Mouse (Mus musculus) intestine, postnatal 0 days (tissue): ENCODE measurements around the gene Klhdc7a. TPM values are rescaled to one million over a fixed set of nuclear protein-coding genes. Genes with fewer than 3 reads are reported as not detected.

Experiments
- ATAC-seq: fragments of 200-750 bp; cut with Nextera tagmentation; 2 replicates; pipeline ENCODE4 v1.8.0; 2017; ENCODE audit warnings: mild to moderate bottlenecking, moderate TSS enrichment, moderate library complexity
- H3K27ac ChIP-seq: fragments of 300-500 bp; sonication (generic); 2 replicates; pipeline ENCODE4 v1.5.1; 2014; ENCODE audit warnings: mild to moderate bottlenecking, low read depth, low read length, moderate library complexity
- H3K27me3 ChIP-seq: fragments of 300-500 bp; sonication (generic); replicated peaks from 2 replicates; pipeline ENCODE4 v1.6.1; 2014; ENCODE audit warnings: low read length, mixed read lengths; ENCODE audit not compliant: control insufficient read depth, insufficient read depth
- H3K36me3 ChIP-seq: fragments of 300-500 bp; sonication (generic); 2 replicates; pipeline ENCODE4 v1.6.1; 2014; ENCODE audit warnings: mild to moderate bottlenecking, moderate library complexity; ENCODE audit not compliant: control insufficient read depth, insufficient read depth
- H3K4me1 ChIP-seq: fragments of 300-500 bp; sonication (generic); replicated peaks from 2 replicates; pipeline ENCODE4 v1.6.1; 2014; ENCODE audit warnings: antibody characterized with exemption, low read length, mixed read lengths; ENCODE audit not compliant: control insufficient read depth, insufficient read depth
- H3K4me2 ChIP-seq: fragments of 300-500 bp; sonication (generic); replicated peaks from 2 replicates; pipeline ENCODE4 v1.6.1; 2014; ENCODE audit warnings: low read depth, mild to moderate bottlenecking, moderate library complexity
- H3K4me3 ChIP-seq: fragments of 300-500 bp; sonication (generic); 2 replicates; pipeline ENCODE4 v1.5.1; 2014; ENCODE audit warnings: low read depth, low read length
- H3K9ac ChIP-seq: fragments of 300-500 bp; sonication (generic); 2 replicates; pipeline ENCODE4 v1.6.1; 2014; ENCODE audit warnings: mild to moderate bottlenecking, low read depth, low read length
- H3K9me3 ChIP-seq: fragments of 300-500 bp; sonication (generic); 2 replicates; pipeline ENCODE4 v1.6.1; 2016; ENCODE audit warnings: mixed run types; ENCODE audit not compliant: control insufficient read depth
- CTCF ChIP-seq: sonication (generic); IDR thresholded peaks from 2 replicates; pipeline ENCODE4 v1.5.1; 2016; ENCODE audit warnings: low read depth, mild to moderate bottlenecking, control low read depth, antibody characterized with exemption, moderate library complexity
- WGBS: fragments of 180-500 bp; shearing (Covaris S2); extraction: QIAGEN DNeasy Blood & Tissue Kit; methylation state at CpG from one replicate; pipeline ENCODE4 v1.1.7; 2014; 5-methylcytosine and 5-hydroxymethylcytosine counted together
- microRNA counts: library from miRNA; unstranded; fragments of <30 nt; microRNA quantifications from one replicate; lab custom pipeline; 2016
- microRNA-seq: library from miRNA; unstranded; fragments of <30 nt; microRNA quantifications from one replicate; pipeline ENCODE4, GENCODE M21; 2016
- polyA plus RNA-seq: library from polyadenylated mRNA; unstranded; fragments of >200 nt; fragmentation: Nextera tagmentation; extraction: Ambion mirVana; gene quantifications from 2 replicates; pipeline ENCODE4 v1.2.1, GENCODE M21; 2015

Gene Klhdc7a
- polyA plus RNA-seq, 1 experiment from 2014 or later, result 0.08 TPM

DNA sequence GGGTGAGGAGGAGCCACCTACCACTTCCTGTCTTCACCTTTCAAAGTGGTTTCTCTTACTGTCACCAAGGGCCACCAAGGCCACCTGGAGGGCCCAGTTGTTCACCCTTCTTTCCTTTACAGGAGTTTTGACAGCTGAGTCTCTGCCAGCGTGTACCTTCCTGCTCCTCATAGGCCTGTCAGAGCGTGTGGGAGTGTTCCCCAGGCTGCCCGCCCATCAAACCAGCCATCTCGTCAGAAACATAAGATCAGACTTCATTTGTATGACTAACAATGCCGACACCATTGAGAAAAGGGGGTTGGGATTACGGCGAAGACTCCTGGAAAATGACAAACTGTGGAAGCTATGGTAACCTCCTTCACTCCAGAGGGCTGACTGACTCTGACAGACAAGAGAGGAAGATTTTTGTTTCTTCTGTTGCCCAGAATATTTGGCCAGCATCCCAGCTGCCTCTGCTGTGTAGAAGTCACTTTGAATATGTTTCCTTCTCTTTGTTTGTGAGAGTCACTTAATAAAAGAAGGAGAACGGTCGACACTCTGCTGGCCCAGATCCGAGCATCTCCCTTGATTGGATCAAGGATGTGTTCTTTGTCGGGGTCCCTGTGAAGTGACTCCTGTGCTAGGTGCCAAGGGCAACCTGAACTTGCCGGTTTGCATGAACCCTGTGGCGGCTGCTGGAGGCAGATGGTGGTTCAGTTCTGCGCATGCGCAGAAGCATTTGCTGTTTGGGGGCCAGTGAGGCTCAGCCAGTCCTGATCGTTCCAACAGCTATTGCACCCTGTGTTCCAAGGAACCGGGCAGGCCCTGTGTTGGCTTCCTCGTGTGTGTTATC is 34.6 kb downstream of the Klhdc7a start:
- Histone ChIP-seq H3K4me3 (no peak overlapping the region), H3K9ac (no peak overlapping the region), H3K36me3 (no peaks in the 10 kb centered on the region), H3K9me3 (no peaks in the 10 kb centered on the region), H3K27ac (no peak overlapping the region), H3K27me3 (no peaks in the 10 kb centered on the region), H3K4me2 (no peak overlapping the region), H3K4me1 (no peaks in the 10 kb centered on the region)
- TF ChIP-seq CTCF, result no peak
- ATAC-seq, result no peak
- WGBS, result 72% methylated on average over 18 of the region's 18 CpGs

DNA sequence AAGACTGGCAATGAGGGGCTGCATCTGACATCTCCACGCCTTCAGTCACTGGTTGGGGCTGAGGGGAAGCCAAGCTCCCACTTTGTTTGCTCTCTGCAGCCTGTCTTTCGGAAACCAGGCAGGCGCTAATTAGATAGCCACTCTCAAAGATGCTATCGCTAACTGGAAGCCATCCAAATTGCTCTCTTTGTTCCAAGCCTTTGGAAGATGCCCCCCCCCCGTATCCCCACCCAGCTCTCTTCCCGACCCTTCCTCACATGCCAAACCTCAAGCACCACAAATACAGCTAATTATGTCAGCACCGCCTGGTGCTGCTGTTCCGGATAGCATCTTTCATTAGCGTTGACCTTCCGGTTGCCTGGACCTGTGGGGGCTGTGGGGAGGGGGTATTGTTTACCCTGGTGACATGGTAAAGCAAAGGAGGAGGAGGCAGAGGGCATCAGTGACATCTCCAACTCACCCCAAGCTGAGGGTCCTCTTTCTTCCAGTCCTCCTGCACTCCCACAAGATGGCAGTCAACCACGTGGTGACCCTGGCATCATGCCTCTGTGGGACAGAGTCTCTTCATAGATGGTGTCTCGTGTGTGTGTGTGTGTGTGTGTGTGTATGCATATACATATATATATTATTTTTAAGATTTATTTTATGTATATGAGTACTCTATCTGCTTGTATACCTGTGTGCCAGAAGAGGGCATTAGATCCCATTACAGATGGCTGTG is 35.9 kb downstream of the Klhdc7a start:
- Histone ChIP-seq H3K4me3 (no peak overlapping the region), H3K27me3 (peaks cover 2% of the 10 kb centered on the region), H3K4me2 (no peak overlapping the region), H3K9ac (no peak overlapping the region), H3K36me3 (no peaks in the 10 kb centered on the region), H3K27ac (no peak overlapping the region), H3K4me1 (no peaks in the 10 kb centered on the region), H3K9me3 (no peaks in the 10 kb centered on the region)
- no peak for TF ChIP-seq CTCF
- WGBS, result 20% methylated on average over 12 of the region's 12 CpGs
- ATAC-seq, result no peak

DNA sequence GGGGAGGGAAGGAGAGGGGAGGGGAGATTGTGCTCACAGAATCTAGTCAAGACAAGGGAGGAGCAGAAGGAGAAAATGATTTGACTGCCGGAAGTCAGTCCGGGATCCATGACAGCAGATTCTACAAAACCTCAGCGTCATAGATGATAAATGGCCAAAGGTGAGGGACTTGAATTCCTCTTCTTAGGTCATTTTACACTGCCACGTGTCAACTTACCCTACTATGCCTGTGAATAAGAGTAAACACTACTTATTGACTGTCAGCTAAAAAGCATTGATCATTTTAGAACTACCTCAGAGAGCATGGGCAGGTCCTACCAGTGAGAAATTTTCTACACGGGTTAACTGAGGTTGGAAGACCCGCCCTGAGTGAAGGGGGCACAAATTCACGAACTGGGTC is 36.9 kb downstream of the Klhdc7a start:
- Histone ChIP-seq H3K27ac (no peak overlapping the region), H3K27me3 (peaks cover 13% of the 10 kb centered on the region), H3K4me3 (no peak overlapping the region), H3K9ac (no peak overlapping the region), H3K36me3 (no peaks in the 10 kb centered on the region), H3K9me3 (no peaks in the 10 kb centered on the region), H3K4me1 (no peaks in the 10 kb centered on the region), H3K4me2 (no peak overlapping the region)
- 24% methylated on average over 7 of the region's 7 CpGs for WGBS
- ATAC-seq, result no peak
- no peak for TF ChIP-seq CTCF

DNA sequence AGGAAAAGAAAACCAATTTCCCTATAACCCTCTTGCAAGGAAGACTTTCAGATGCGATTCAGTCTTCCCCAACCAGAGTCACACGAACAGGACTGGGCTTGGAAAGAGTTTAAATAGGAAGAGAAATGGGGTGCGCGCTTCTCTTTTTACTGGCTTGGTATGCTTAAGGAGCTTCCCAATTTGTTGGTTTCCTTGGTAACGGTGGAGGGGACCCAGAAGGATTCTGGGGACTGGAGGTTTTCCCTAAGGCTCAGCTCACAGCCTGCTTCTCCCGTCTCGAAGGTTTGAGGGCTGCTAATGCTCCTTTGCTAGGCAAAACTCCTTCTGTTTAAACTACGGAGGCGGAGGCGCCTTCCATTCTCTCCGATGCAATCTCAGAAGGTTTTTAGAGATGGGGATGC is 41.7 kb downstream of the Klhdc7a start:
- no peak for TF ChIP-seq CTCF
- H3K4me1 ChIP-seq, result no peaks in the 10 kb centered on the region
- H3K4me3 ChIP-seq, result no peak overlapping the region
- WGBS, result 5% methylated on average over 11 of the region's 11 CpGs
- H3K4me2 ChIP-seq, result no peak overlapping the region
- H3K36me3 ChIP-seq, result no peaks in the 10 kb centered on the region
- ATAC-seq, result no peak
- H3K27ac ChIP-seq, result no peak overlapping the region
- no peaks in the 10 kb centered on the region for H3K9me3 ChIP-seq
- peaks cover 25% of the 10 kb centered on the region for H3K27me3 ChIP-seq
- H3K9ac ChIP-seq, result no peak overlapping the region

DNA sequence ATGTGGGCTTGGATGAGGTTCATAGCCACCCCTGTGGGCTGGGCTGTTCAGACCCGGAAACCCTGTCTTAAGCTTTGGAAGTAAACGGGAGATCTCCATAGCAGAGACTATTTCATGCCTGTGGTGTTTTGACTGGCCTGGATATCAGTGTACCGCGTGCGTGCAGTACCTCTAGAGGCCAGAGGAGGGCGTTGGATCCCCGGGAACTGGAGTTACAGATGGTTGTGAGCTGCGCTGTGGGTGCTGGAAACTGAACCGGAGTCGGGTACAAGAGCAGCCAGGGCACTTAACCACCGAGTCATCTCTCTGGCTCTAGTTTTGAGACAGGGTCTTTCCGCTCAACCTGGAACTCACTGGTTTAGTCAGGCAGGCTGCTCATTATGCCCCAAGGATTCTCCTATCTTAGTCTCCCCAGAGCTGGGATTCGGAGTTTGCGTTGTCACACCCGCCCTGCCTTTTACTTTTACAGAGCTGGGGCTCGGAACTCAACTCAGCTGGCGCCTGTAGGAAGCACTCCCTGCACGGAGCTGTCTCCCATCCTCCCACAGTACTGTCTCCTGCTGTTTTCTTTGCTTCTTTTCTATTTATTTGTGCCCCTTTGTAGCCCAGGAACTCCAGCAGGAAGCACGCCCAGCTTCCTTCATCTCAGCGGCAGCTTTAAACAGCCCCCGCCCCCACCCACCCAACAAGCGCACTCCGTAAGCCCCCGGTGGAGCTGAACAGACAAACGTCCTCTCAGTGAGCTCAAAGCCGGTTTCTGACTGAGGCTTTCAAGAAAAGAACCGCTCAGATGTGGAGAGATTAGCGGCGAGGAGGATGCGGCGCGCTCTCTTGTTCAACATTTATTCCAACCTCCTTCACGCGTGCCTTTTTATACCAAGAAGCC is 42.3 kb downstream of the Klhdc7a start:
- Histone ChIP-seq H3K9ac (no peak overlapping the region), H3K27ac (no peak overlapping the region), H3K27me3 (peaks cover 25% of the 10 kb centered on the region), H3K4me1 (no peaks in the 10 kb centered on the region), H3K4me2 (no peak overlapping the region), H3K4me3 (no peak overlapping the region), H3K36me3 (no peaks in the 10 kb centered on the region), H3K9me3 (no peaks in the 10 kb centered on the region)
- ATAC-seq, result no peak
- 17% methylated on average over 34 of the region's 34 CpGs for WGBS
- peak; percentile 31 for TF ChIP-seq CTCF

DNA sequence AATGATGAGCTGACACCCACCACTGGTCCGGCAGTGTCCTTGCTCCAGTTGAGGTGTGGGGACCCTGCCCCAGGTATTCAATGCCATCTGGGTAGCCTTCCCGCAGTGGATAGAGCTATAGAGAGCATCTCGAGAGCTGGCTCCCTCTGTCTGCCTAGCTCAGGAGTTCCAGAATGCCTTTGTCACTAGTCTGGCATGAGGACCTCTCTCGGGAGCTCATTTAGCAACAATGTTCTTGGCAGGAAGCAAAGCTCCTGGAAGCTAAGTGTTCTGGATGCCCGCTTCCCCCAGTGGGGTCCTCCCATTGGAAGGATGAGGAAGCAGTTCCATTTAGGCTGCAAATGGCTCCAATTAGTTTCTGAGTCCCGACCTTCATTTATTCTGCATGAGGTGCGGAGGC is 51.1 kb downstream of the Klhdc7a start:
- H3K9ac ChIP-seq, result no peak overlapping the region
- no peaks in the 10 kb centered on the region for H3K27me3 ChIP-seq
- WGBS, result 66% methylated on average over 7 of the region's 7 CpGs
- ATAC-seq, result no peak
- no peak for TF ChIP-seq CTCF
- H3K27ac ChIP-seq, result no peak overlapping the region
- H3K9me3 ChIP-seq, result no peaks in the 10 kb centered on the region
- no peaks in the 10 kb centered on the region for H3K36me3 ChIP-seq
- no peak overlapping the region for H3K4me2 ChIP-seq
- no peak overlapping the region for H3K4me3 ChIP-seq
- no peaks in the 10 kb centered on the region for H3K4me1 ChIP-seq

MicroRNA genes within 50 kb of the gene (microRNA counts, 519-probe panel; counts per million panel counts)
- 2,258 counts per million, percentile 18 among the panel's probes with 10 or more counts for microRNA mmu-miR-2139 (lab: Ali Mortazavi, UCI)

Small RNA genes lying within 50 kb of the gene (microRNA-seq; reads per million reads assigned to microRNA genes)
- gene Mir2139, result not detected

Other genes with a start within 250 kb of the Klhdc7a start
- not detected in 2 replicates for gene Pax7, start 134.5 kb downstream of the Klhdc7a start, polyA plus RNA-seq